12 mouse cellular contexts compared by ENCODE assay signal in the genomic region with DNA sequence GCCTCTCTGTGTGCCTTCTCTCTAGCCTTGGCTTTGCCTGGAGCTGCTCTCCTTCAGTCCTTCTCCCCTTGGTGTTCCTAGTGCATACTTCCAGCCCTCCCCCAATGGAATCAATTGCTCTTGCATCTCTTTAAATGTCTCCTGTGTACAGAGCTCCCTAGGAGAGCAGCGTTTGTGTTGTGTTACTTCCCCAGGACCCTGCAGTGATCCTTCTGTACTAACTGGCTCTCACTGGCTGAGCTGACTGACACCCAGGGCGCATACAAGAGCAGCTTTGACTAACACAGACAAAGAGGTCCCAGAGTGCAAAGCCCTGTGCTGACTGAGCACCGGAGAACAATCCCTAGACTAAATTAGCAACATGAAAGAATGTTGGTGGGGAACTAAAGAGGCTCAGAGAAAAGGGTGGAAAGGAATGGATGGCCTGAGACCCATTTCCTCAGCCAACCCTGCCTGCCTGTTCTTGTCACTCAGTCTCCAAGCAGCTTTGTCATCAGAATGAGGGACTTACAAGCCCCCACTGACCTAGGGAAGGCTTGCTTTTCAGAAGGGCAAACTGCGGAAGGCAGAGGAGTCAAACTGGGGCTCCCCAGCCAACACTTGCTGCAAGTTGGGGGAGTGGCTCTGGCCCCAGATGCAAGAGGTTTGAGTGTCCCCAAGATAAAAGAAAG.
DNase-seq lines count a peak whose midpoint lies in the region; ATAC-seq lines count a peak whose summit lies in the region.
"Had no signal": no experiment of that assay in that cellular context is flagged by ENCODE, and none has a peak within 500 bp of the region (broad histone marks: within the 10 kb centered on the region; RNA-seq: fewer than 3 reads in every experiment).

No protein-coding gene starts in this region.

- peak; percentile 41 for DNase-seq in retina, postnatal 1 day
- no peak for DNase-seq in retina, embryonic 14.5 days (ENCODE audit: low spot score)
- peak; percentile 22 for DNase-seq in limb, embryonic 10.5 days (ENCODE audit: low spot score)
- DNase-seq in yolk sac, embryonic 10.5 days (ENCODE audit: low spot score) = no peak
- DNase-seq in thymus, postnatal 4 days = no peak
- DNase-seq in left cerebral cortex, postnatal 14 days (ENCODE audit: low spot score in 2 of 2) = no peak
- DNase-seq: kidney, postnatal 4 days; lung, postnatal 10 days had no signal

- H3K36me3 ChIP-seq in forebrain, embryonic 12.5 days (replicated peaks) = no peaks in the 10 kb centered on the region
- no peaks in the 10 kb centered on the region for H3K36me3 ChIP-seq in limb, embryonic 10.5 days
- no peaks in the 10 kb centered on the region for H3K36me3 ChIP-seq in intestine, embryonic 16.5 days (ENCODE audit: control insufficient read depth, insufficient read depth, low read length)
- H3K36me3 ChIP-seq: limb, embryonic 13.5 days had no signal

- no peak overlapping the region for H3K27ac ChIP-seq in forebrain, embryonic 12.5 days
- H3K27ac ChIP-seq in limb, embryonic 10.5 days = no peak overlapping the region
- no peak overlapping the region for H3K27ac ChIP-seq in intestine, embryonic 16.5 days (ENCODE audit: low read length)
- H3K27ac ChIP-seq: limb, embryonic 13.5 days had no signal

- no peaks in the 10 kb centered on the region for H3K9me3 ChIP-seq in forebrain, embryonic 12.5 days
- H3K9me3 ChIP-seq in limb, embryonic 10.5 days (replicated peaks) = no peaks in the 10 kb centered on the region
- H3K9me3 ChIP-seq in intestine, embryonic 16.5 days (ENCODE audit: control insufficient read depth, low read length) = no peaks in the 10 kb centered on the region

- H3K9ac ChIP-seq in forebrain, embryonic 12.5 days = no peak overlapping the region
- no peak overlapping the region for H3K9ac ChIP-seq in intestine, embryonic 16.5 days (ENCODE audit: low read depth, low read length)
- H3K9ac ChIP-seq: limb, embryonic 13.5 days had no signal

- H3K27me3 ChIP-seq in forebrain, embryonic 12.5 days = peaks cover 75% of the 10 kb centered on the region
- H3K27me3 ChIP-seq in limb, embryonic 10.5 days (ENCODE audit: low read depth, poor library complexity, severe bottlenecking) = peaks cover 20% of the 10 kb centered on the region; the same call in 1 of the 2 replicates
- no peaks in the 10 kb centered on the region for H3K27me3 ChIP-seq in intestine, embryonic 16.5 days (replicated peaks; ENCODE audit: control insufficient read depth, insufficient read depth, low read length)
- H3K27me3 ChIP-seq: CH12.LX had no signal

- no peak overlapping the region for H3K4me3 ChIP-seq in forebrain, embryonic 12.5 days (replicated peaks)
- H3K4me3 ChIP-seq in limb, embryonic 10.5 days = no peak overlapping the region
- no peak overlapping the region for H3K4me3 ChIP-seq in intestine, embryonic 16.5 days (ENCODE audit: low read length)
- H3K4me3 ChIP-seq: limb, embryonic 13.5 days had no signal

- ATAC-seq in forebrain, embryonic 12.5 days (ENCODE audit: low FRiP score) = peak; percentile 75
- no peak for ATAC-seq in intestine, embryonic 16.5 days

- WGBS in forebrain, embryonic 12.5 days = 4% methylated on average over 4 of the region's 4 CpGs
- 28% methylated on average over 4 of the region's 4 CpGs for WGBS in limb, embryonic 10.5 days
- WGBS in intestine, embryonic 16.5 days = 24% methylated on average over 4 of the region's 4 CpGs

- no peak overlapping the region for H3K4me2 ChIP-seq in forebrain, embryonic 12.5 days
- no peak overlapping the region for H3K4me2 ChIP-seq in intestine, embryonic 16.5 days (ENCODE audit: low read depth, low read length)
- H3K4me2 ChIP-seq: limb, embryonic 13.5 days had no signal

- intact Hi-C loops in left cerebral cortex, postnatal 14 days (cut with DNase I) = no loop called here

- peaks cover 20% of the 10 kb centered on the region for H3K4me1 ChIP-seq in forebrain, embryonic 12.5 days
- no peaks in the 10 kb centered on the region for H3K4me1 ChIP-seq in limb, embryonic 10.5 days
- H3K4me1 ChIP-seq in intestine, embryonic 16.5 days (ENCODE audit: control insufficient read depth, insufficient read depth, low read length) = no peaks in the 10 kb centered on the region
- H3K4me1 ChIP-seq: limb, embryonic 13.5 days had no signal

Comparison
In these comparisons a context has a peak if more than half of its experiments do, and no peak if none do; other contexts are left out.
1. DNase-seq: peak in retina, postnatal 1 day (single experiment) and limb, embryonic 10.5 days (single experiment); none in retina, embryonic 14.5 days (single experiment), yolk sac, embryonic 10.5 days (single experiment), thymus, postnatal 4 days (single experiment) and left cerebral cortex, postnatal 14 days (0 of 2).